Mouse (Mus musculus): ENCODE measurements around the gene Olfr12.

DNA sequence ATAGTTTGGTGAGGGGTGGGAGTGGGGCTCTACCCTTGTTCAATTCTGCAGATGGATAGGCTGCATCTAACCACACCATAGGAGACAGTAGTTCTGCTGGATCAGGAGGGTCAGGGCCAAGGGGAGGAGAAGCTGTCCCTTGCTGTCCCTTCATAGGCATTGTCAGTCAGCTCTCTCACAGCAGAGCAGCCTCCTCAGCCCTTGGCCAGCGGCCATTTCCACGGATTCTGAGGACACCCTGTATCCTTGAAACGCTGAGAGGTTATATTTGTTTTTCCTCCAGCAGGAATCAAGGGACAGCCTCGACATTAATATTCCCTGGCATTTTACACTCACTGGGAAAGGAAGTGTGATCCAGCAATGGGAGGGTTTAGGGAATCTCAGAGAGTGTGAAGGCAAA is 772 bp downstream of the Olfr12 start:
- TF ChIP-seq CTCF (IDR thresholded peaks at IDR 0.05; ENCODE audit: low read depth), result no peak
- no peak for TF ChIP-seq EP300 (optimal IDR thresholded peaks at IDR 0.05)

All from stomach, postnatal 0 days (tissue).